Mouse (Mus musculus): ENCODE results near the gene Kcnk3. TPM values are rescaled to one million over a fixed set of nuclear protein-coding genes. Genes with fewer than 3 reads are reported as not detected.

The Kcnk3 gene
- polyA plus RNA-seq, 1 experiment from 2014 or later, result 35.7 TPM

GRCm38 (mm10) chr5:30594953-30595560 is 7.1 kb downstream of the Kcnk3 start:
- H3K4me3 ChIP-seq (ENCODE audit: low read depth, low read length), result no peak overlapping the region
- H3K27me3 ChIP-seq (replicated peaks; ENCODE audit: insufficient read depth, low read length), result peaks cover 2% of the 10 kb centered on the region
- H3K9me3 ChIP-seq (ENCODE audit: low read length), result no peaks in the 10 kb centered on the region
- WGBS, result 42% methylated on average over 6 of the region's 6 CpGs
- H3K27ac ChIP-seq (ENCODE audit: low read length), result no peak overlapping the region
- DNase-seq (ENCODE audit: low spot score) (no peak), ATAC-seq (no peak)
- TF ChIP-seq CTCF (IDR thresholded peaks at IDR 0.05) (no peak), EP300 (IDR thresholded peaks at IDR 0.05) (no peak)
- H3K4me2 ChIP-seq (replicated peaks; ENCODE audit: low read depth, low read length), result no peak overlapping the region
- no peak overlapping the region for H3K9ac ChIP-seq (replicated peaks; ENCODE audit: low read depth)
- H3K36me3 ChIP-seq (ENCODE audit: insufficient read depth, low read length), result no peaks in the 10 kb centered on the region
- H3K4me1 ChIP-seq (ENCODE audit: insufficient read depth, low read depth, low read length), result peaks cover 7% of the 10 kb centered on the region; the same call in 1 of the 2 replicates

- no peak for TF ChIP-seq EP300 (IDR thresholded peaks at IDR 0.05)
- peak; percentile 41 for TF ChIP-seq CTCF (IDR thresholded peaks at IDR 0.05)
- Histone ChIP-seq H3K9ac (replicated peaks; ENCODE audit: low read depth) (no peak overlapping the region), H3K4me2 (replicated peaks; ENCODE audit: low read depth, low read length) (no peak overlapping the region), H3K4me3 (ENCODE audit: low read depth, low read length) (no peak overlapping the region), H3K9me3 (ENCODE audit: low read length) (no peaks in the 10 kb centered on the region), H3K4me1 (ENCODE audit: insufficient read depth, low read depth, low read length) (no peaks in the 10 kb centered on the region), H3K27ac (ENCODE audit: low read length) (no peak overlapping the region), H3K36me3 (ENCODE audit: insufficient read depth, low read length) (no peaks in the 10 kb centered on the region), H3K27me3 (replicated peaks; ENCODE audit: insufficient read depth, low read length) (no peaks in the 10 kb centered on the region)
- DNase-seq (ENCODE audit: low spot score) (no peak), ATAC-seq (no peak)
- WGBS, result 23% methylated on average over 4 of the region's 4 CpGs
Measured at GRCm38 (mm10) chr5:30601397-30601796, 13.4 kb downstream of the Kcnk3 start.

- WGBS, result 66% methylated on average over 3 of the region's 3 CpGs
- ATAC-seq (no peak), DNase-seq (ENCODE audit: low spot score) (no peak)
- H3K27ac ChIP-seq (ENCODE audit: low read length), result no peak overlapping the region
- no peak overlapping the region for H3K4me3 ChIP-seq (ENCODE audit: low read depth, low read length)
- H3K4me2 ChIP-seq (replicated peaks; ENCODE audit: low read depth, low read length), result no peak overlapping the region
- no peaks in the 10 kb centered on the region for H3K9me3 ChIP-seq (ENCODE audit: low read length)
- no peaks in the 10 kb centered on the region for H3K36me3 ChIP-seq (ENCODE audit: insufficient read depth, low read length)
- TF ChIP-seq EP300 (IDR thresholded peaks at IDR 0.05) (no peak), CTCF (IDR thresholded peaks at IDR 0.05) (no peak)
- no peaks in the 10 kb centered on the region for H3K4me1 ChIP-seq (ENCODE audit: insufficient read depth, low read depth, low read length)
- H3K27me3 ChIP-seq (replicated peaks; ENCODE audit: insufficient read depth, low read length), result no peaks in the 10 kb centered on the region
- no peak overlapping the region for H3K9ac ChIP-seq (replicated peaks; ENCODE audit: low read depth)
Measured at GRCm38 (mm10) chr5:30603255-30603654, 15.3 kb downstream of the Kcnk3 start.

GRCm38 (mm10) chr5:30603926-30604325 is 16.0 kb downstream of the Kcnk3 start:
- H3K4me2 ChIP-seq (replicated peaks; ENCODE audit: low read depth, low read length), result no peak overlapping the region
- WGBS, result 77% methylated on average over 4 of the region's 4 CpGs
- no peak overlapping the region for H3K9ac ChIP-seq (replicated peaks; ENCODE audit: low read depth)
- H3K9me3 ChIP-seq (ENCODE audit: low read length), result no peaks in the 10 kb centered on the region
- ATAC-seq (no peak), DNase-seq (ENCODE audit: low spot score) (no peak)
- TF ChIP-seq EP300 (IDR thresholded peaks at IDR 0.05) (no peak), CTCF (IDR thresholded peaks at IDR 0.05) (no peak)
- H3K27ac ChIP-seq (ENCODE audit: low read length), result no peak overlapping the region
- H3K4me3 ChIP-seq (ENCODE audit: low read depth, low read length), result no peak overlapping the region
- no peaks in the 10 kb centered on the region for H3K27me3 ChIP-seq (replicated peaks; ENCODE audit: insufficient read depth, low read length)
- H3K4me1 ChIP-seq (ENCODE audit: insufficient read depth, low read depth, low read length), result no peaks in the 10 kb centered on the region
- H3K36me3 ChIP-seq (ENCODE audit: insufficient read depth, low read length), result no peaks in the 10 kb centered on the region

DNA sequence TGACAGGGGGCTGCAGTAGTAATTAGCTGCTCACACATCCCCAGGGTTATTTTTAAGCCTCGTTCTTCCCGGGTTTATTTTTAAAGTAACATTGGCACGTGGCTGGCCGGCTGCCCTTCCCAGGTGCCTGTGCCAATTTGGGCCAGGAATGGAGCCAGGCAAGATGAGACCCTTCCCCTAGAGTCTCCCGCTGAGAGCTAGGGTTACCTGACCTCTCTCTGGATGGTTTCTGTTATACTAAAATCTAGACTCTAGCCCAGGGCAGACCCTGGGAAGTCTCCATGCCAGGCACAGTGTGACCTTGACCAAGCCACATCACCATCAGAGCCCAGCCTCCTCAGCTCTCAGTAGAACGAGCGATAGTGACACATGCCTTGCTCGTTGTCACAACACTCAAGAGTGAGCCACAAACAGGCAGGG is 16.8 kb downstream of the Kcnk3 start:
- no peaks in the 10 kb centered on the region for H3K4me1 ChIP-seq (ENCODE audit: insufficient read depth, low read depth, low read length)
- no peaks in the 10 kb centered on the region for H3K27me3 ChIP-seq (replicated peaks; ENCODE audit: insufficient read depth, low read length)
- H3K9me3 ChIP-seq (ENCODE audit: low read length), result no peaks in the 10 kb centered on the region
- H3K36me3 ChIP-seq (ENCODE audit: insufficient read depth, low read length), result no peaks in the 10 kb centered on the region
- no peak overlapping the region for H3K27ac ChIP-seq (ENCODE audit: low read length)
- DNase-seq (ENCODE audit: low spot score), result no peak
- ATAC-seq, result no peak
- 59% methylated on average over 8 of the region's 8 CpGs for WGBS
- H3K9ac ChIP-seq (replicated peaks; ENCODE audit: low read depth), result no peak overlapping the region
- no peak for TF ChIP-seq CTCF (IDR thresholded peaks at IDR 0.05)
- no peak for TF ChIP-seq EP300 (IDR thresholded peaks at IDR 0.05)
- H3K4me2 ChIP-seq (replicated peaks; ENCODE audit: low read depth, low read length), result no peak overlapping the region
- H3K4me3 ChIP-seq (ENCODE audit: low read depth, low read length), result no peak overlapping the region

DNA sequence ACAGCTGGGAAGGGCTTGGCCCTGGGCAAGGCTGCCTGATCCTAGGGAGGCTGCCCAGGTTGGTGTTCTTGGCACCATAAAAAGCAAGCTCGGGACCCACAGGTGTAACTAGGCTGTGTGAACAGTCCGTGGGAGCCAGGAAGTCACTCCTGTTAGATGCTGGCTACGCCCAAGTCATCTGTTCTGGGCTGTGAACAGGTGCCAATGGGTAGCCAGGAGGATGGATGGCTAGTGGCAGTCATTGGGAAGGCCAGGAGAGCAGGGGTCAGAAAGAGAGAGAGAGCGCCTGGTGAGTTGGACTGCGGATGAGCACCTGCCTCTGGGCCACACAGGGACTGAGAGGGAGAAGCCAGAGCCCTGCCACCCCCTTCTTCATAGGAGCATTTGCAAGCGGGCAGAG is 17.7 kb downstream of the Kcnk3 start:
- Histone ChIP-seq H3K27ac (ENCODE audit: low read length) (no peak overlapping the region), H3K4me2 (replicated peaks; ENCODE audit: low read depth, low read length) (no peak overlapping the region), H3K36me3 (ENCODE audit: insufficient read depth, low read length) (no peaks in the 10 kb centered on the region), H3K4me3 (ENCODE audit: low read depth, low read length) (no peak overlapping the region), H3K4me1 (ENCODE audit: insufficient read depth, low read depth, low read length) (no peaks in the 10 kb centered on the region), H3K9me3 (ENCODE audit: low read length) (no peaks in the 10 kb centered on the region), H3K27me3 (replicated peaks; ENCODE audit: insufficient read depth, low read length) (no peaks in the 10 kb centered on the region), H3K9ac (replicated peaks; ENCODE audit: low read depth) (no peak overlapping the region)
- no peak for ATAC-seq
- no peak for DNase-seq (ENCODE audit: low spot score)
- TF ChIP-seq EP300 (IDR thresholded peaks at IDR 0.05) (no peak), CTCF (IDR thresholded peaks at IDR 0.05) (no peak)
- WGBS, result 78% methylated on average over 6 of the region's 6 CpGs

All from lung, postnatal 0 days (tissue).